Mouse (Mus musculus): ENCODE measurements at regions not wholly inside any gene's neighbourhood (a gene's known extent, or its start where the extent isn't known, plus 50 kb on each side); places are given as distances from the start of the nearest gene placed in this dataset.
"Not testable (repeated sequence)": the region's sequence is repeated elsewhere in the genome, so short reads cannot be mapped to it uniquely, and the experiment has no call there.

DNA sequence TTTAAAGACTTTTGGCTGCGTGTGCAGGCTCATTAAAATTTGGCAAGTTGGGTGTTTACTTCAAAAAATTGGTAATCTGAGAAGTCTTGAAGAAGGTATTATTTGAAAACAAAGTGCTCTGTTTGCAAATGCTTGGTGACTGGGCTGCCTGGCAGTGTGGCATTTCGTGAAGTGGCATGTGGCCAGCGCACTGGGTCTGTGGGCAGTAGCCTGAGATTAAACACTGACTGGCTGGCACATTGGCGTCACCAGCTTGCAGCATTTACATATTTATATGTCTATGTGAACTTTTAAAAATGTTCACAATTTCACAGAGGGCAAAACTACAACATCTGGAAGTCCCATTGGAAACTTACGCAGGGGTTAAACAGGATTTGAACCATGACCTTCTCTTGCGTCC, 261.3 kb downstream of the Trib2 start:
- no peak for DNase-seq

DNA sequence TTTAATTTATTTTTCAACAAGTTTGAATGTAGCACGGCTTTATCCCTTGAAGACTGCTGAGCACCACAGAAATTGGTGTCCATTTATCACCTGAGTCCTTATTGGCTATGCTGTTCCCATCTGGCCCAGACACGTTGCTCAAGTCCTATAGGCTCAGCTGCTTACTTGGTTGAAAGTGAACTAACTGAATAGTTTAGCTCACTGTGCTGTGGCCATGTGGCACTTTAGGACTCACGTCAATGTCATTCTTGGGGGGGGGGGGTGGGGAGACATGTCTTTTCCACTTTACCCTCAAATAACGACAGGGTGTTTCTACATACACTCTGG, 263.1 kb downstream of the Trib2 start:
- DNase-seq, result no peak

DNA sequence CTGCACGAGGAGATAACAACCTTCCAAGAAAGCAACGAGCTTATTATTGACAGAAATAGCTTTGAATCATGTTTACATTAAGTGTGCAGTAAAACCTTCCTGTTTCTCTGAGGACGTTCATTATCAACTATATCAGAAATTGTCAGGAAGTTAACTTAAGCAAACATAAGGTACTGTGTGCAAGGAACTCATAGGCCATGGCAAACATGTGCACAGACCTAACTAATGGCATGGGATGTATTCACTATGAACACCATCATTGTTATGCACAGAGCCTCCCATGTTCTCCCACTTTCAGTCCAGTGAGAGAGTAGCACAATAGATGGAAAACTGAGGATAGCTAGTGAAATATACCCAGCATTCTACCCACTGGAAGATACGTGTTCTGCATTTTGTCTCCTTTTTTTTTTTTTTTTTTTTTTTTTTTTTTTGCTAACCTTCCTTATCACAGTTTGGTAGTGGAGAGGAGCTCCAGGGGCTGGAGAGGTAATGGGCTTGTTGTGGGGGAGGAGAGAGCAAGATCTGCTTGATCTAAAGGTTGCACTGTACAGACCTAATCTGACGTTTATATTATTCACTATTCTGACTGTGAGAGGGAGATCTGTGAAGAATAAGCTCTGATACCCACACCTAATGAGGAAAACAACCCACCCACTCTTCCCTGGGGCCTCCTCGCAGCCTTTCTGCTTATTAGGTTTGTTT, 263.6 kb downstream of the Trib2 start:
- DNase-seq, result no peak

DNA sequence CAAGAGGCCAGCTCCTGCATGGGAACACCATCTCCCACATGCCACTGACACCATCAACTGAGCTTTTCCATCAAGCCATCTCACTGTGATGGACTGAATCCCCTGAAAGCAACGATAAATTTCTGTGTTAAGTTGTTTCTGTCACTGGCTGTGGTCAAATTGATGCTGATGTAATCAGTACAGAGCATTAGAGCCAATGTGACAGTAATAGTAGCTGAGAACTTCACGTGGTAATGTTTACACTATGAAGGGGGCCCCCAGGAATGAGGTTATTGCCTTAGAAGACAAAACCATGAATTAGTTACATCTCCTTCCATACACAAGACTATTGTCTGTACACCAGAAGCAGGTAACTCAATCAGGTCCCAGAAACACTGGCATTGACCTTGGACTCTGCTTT, 264.5 kb downstream of the Trib2 start:
- DNase-seq, result no peak

DNA sequence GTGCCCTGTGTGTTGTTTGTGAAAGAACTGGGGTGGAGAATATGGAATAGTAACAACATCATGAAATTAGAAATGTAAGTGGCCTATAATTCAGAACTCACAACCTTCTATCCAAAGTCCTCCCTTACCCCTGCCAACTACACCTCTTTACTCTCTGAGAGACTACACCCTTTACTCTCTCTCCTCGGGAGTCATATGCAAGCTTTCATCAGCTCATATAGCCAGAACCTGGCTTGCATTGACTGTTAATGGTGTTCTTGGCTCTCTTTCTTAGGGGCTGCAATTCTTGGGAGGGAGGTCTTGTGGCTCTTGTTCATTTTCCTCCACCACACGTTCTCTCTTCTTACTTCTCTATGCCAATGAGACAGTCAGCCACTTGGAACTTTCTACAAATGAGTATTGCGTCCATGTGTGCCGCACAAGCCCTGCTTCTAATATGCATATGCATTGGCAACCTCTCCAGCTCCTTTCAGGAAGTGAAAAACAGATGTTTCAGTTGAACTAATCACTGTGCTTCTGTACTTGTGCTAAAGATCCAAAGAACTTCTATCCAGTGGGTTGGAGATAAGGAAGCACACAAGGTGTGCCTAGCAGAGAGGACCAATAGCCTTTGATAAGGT, 265.3 kb downstream of the Trib2 start:
- DNase-seq, result no peak

DNA sequence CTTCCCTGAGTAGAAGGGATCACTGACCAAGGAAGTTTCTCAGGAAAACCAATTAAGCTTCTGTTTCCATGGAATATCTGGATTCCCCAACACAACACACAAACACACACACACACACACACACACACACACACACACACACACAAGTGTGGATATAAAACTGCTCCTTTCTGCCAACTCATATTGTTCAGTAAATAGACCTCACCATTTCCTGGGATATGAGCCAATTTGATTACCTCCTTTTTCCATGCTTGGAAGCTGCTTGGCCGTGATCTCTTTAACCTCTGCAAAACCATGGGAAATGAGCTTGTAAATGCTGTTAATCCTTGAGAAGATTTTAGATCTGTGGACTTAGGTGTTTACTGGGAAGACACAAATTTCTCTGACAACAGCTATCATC, 272.4 kb downstream of the Trib2 start:
- DNase-seq, result no peak

DNA sequence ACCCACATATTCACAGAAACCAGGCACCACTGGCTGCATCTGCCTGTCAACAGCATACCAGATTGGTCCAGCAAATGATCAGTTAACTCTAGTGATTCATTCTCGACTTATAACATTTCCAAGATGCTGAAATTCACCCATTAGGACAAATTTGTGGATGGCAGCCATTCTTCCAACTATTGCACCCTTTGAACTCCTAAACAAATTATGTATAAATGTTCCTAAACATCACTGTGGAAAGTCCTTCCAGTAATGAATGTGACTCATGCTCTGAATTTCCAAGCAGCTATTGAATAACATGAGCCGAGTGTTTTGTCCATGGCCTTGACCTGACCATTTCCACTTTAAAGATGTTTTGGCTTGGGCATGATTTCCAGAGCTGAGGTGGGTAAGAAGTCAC, 274.2 kb downstream of the Trib2 start:
- no peak for DNase-seq

DNA sequence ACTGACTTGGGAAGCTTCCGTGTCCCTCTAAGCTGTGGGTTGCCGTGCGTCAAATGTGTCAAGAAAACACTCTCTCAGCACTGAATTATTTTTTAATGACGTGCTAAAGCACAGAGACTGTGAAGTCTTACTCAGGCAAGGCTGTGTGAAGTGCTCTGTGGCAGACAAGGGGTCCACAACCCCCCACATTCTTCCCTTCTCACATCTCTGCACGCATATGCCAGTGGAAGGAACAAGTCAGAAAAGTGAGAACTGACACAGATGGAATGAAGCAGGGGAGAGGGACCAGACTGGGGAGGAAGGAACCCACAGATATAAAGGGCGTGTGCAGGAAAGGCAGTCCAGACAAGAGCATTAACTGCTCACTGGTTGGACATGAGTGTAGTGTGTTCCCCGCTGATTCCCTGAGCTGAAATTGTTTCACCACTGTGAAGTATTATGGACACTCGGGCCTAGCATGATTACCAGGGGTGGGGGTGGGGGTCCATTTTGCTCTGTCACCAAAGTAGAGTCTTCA, 279.8 kb downstream of the Trib2 start:
- DNase-seq, result no peak

DNA sequence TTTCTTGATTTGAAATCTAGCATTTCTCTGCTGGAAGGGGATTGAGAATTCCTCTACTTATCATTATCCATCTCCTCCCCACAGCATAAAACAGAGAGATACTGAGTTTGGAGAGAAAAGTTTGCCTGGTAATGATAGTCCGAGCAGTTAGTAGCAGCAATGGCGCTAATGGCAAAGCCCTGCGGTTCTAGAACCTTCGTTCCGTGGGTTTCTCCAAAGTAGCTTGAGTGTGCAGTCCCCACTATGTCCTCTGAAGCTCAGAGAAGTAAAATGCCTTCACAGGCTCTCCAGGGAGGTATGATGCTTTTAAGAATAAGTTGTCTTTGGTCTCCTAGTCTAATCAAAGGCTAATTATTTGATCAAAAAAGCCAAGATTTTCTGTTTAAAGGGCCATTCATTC, 280.5 kb downstream of the Trib2 start:
- DNase-seq, result no peak

DNA sequence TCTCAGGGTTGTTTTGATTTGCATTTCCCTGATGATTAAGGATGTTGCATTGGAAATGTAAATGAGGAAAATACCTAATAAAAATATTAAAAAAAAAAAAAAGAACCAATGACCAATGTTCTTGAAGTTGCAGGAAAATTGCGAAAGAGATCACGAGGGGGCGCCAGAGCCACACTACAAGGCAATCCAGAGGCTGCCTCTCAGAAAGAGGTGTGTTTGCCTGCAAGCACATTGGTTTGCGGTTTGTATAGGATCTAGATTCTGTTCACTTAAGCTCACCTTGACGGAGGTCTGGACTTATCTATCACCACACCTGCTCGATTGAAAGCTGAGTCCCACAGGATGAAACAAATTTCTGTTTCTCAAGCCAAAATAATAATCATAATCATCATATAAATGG, 280.9 kb downstream of the Trib2 start:
- DNase-seq, result peak; percentile 81

DNA sequence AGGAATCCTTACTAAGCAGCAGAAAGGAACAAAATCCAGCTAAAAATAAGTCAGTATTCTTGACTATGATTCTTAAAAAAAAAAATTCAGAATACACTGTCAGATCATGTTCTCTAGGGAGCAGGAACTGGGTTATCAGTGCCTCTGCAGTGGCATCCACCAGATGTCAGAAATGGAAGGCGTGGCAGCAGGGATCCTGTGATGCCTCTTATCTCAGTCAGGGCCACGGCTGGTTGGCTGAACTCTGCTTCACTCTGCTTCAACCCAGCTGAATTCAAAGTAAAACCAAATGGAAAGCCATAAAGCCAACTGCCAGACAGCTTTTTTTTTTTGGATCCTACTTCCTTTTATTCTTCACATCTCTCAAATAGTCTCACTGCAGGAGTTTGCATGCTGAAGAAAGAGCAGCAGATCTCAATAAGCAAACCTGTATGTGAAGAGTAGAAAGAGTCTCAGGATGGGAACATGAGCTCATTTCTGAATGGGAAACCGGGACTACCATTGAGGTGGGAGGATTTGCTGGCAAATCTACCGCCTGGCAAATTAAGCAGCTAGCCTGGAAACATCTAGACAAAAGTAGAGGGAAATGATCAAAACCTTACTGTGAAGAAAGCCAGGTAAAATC, 295.8 kb downstream of the Trib2 start:
- no peak for DNase-seq

DNA sequence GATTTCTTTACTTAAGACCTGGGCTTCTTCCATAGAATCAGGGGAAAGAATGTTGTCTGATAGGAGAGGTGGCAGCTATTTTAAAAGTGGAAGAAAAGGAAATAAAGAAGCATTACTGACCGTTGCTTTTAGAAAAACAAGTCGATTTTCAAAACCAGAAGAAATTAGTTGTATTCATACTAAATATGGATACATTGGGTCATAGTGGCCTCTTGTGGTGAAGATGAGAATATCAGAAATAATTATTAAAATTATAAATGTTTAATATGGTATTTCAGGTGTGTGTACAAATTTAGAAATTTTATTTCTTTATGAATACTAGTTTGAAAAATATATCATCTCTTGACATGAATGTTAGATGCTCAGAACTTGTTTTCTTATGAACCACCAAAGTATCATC, 304.7 kb downstream of the Trib2 start:
- no peak for DNase-seq

DNA sequence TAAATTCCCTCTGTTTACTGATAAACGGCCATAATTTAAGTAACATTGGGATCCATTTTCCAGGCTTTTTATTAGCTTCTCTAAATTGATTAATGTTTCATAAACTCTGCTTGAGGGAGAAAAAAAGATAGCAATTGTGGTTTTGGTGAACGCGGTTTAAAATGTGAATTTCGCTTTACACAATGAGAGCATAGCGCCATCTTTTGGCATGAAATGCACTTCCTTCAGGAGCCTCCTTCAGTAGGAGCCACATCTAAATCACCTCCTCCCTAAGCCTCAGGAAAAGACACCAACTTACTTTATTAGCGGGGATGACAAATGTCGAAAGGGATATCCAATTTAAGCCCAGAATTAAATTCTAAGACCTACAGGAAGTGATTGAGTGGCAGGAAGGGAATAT, 309.1 kb downstream of the Trib2 start:
- no peak for DNase-seq

DNA sequence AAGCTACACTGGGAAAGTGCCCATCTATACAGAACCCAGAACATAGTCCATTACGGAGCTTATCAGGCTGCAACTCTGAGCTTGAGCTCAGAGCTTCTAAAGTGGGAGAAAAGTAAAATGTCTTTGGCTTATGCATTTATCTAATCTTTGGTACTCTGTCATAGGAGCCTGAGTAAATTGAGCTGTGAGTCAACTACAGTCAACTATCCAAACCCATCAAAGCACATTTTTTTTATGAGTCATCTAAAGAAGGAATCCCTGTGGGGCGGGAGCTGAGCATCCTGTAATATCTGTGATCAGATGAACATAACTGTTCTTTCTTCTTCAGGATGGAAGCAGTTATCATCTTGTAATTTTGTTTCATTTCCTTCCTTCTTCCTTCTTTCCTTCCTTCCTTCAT, 323.1 kb downstream of the Trib2 start:
- no peak for DNase-seq

DNA sequence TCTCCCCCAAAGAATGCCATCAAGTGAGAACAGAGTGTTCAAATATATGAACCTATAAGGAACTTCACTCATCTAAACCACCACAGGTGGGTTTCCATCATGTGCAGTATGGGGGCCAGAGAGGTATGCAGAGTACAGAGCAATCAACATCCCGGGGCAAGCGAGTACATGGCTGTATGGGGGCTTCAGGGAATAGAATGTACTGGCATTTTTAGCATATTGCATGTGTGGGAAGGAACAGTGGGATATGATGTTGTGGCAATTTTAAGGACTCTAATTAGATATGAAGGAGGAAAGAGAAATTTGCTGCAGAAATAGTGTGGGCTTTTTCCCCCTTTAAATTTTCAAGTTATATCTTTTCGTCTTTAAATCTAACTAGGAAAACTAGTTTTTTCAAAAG, 344.0 kb downstream of the Trib2 start:
- DNase-seq, result no peak

DNA sequence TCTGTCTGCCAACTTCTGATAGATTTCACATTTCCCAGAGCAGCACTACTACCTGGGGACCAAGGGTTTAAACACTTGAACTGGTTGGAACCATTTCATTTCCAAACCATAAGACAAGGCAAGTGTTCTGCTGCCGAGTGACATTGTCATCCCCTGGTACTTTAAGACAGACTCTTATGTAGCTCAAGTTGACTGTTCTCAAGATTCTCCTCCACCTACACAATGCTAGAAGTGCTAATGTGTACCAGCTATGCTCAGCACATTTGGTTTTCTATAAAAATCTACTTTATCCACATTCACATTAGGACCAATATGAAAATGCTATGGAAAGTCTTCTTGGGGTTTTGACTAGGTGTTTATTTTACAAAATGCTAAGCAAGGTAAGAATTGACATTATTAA, 357.3 kb downstream of the Trib2 start:
- DNase-seq, result no peak

DNA sequence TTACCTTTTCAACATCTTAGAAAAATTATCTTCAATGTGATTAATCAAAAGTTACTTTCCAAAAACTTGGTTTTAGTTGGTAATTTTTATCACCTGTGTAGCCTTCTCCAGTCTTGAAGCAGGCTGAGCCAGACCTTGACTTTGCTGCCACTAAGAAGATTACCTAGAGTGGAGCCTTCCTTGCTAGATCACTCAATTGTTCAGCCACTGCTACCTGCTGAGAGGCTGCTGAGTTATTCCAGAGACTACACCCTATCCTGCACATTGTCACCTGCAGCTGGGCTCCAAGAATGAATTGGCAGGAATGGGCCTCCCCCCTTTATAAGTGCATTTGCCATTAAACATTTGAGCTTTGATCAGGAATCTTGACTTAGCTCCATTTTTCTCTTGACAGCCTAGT, 360.4 kb downstream of the Trib2 start:
- DNase-seq, result not testable (repeated sequence)

DNA sequence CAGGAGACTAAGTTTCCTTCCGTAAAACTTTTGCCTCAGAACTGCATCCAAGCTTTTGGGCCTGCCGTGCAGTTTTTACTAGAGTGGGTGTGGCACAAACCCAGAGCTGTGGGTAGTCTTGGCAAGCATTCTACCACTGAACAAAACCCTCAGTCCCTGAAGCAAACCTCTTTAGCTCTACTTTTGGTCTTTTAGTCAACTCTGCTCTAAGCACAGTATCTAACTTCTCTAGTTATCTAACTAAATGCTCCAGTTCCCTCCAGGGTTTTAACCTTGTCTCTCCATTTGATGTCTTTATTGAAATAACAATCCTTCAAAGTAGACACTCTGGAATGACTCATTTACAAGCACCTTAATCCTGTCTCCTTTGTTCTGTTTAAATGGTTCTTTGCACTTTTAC, 361.0 kb downstream of the Trib2 start:
- DNase-seq, result no peak

DNA sequence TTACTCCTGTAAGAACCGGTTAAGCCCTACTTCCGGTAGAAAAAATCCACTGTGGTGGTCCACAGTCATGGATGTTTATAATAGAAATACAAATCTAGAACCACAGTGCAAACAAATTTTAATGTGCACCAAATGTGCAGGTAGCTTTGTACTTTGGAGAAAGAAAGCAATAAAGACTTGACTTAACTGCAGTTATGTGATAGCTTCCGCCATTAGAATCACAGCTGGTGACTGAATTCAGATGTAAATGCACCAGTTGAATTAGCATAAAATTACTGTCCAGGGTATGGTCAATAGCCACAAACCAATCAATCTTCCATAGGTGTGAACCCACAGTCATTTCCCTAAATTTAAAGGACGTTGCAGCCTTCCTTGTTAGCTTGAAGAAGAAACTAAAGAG, 367.2 kb downstream of the Trib2 start:
- no peak for DNase-seq

DNA sequence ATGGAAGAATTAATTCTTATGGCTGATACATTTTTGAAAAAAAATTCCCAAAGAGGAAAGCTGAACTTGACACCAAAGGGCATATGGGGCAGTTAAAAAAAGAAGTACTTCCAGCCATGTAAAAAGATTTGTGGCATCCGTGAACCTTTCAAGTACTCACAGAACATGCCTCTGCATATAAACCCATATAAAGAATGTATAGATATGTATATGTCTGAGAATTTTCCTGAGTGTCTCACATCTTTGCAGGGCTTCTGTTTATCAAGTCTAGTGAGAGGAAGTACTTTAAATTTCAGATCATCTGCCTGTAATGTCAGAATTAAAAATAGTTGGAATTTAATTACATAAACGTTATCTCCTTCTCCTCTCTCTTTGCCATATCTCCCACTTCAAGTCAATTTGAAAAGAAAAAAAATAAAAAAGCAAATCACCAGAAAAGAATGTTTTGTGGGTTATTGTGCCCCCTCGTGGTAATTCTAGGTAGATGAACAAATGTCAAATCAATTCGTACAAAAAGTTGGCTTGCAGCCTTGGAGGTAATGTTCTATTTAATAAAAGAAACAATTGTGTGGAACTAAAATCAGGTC, 400.4 kb downstream of the Trib2 start:
- no peak for DNase-seq

DNA sequence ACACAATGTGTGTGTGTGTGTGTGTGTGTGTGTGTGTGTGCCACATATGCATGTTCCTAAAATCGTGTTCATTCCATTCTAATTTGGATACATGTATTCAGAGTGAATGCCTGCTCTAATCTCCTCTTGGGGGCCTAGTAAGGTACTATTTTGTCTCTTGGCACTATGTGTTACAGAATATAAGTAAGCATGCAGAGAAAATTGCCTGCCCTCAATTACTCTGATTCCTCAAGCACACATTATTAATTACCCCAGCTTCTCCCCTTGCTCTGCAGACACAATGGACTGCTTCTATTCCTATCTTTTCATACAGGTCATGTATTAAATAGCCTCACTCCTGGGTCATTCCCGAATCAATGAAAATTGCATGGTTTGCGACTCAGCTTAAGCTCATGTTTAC, 406.3 kb downstream of the Trib2 start:
- no peak for DNase-seq

DNA sequence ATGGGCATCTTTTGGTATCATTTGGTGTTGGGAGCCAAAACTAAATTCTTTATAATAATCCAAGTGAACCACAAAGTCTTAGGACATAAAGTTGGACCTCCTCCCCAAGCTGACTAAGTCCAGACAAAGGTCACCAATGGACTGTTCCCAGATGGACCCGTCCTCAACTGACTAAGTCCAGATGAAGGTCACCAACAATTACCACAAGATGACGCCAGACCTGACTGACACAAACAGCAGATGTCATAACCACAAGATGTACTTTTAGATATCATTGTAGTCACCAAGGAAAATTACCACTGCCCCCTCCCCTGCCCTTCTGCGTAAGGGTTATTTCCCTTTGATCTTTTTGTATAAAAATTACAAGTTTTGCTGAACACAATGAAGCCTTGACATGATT, 409.1 kb downstream of the Trib2 start:
- DNase-seq, result not testable (repeated sequence)

DNA sequence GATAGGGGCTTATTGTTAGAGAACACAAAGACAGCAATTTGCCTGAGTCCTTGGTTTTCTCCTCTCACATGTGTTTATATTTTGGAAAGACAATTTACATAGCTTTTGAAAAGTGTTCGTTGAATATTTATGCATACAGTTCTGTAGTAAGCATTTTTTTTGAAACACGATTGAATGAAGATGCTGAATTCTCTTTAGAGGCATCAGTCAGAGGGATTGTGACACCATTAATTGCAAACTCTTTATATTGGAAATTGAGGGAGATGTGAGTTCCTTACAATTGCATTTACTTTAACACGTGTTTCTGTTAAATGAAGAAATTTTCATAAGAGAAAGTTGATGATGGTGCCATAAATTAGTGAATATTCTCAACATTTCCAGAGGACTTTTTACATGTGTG, 424.1 kb downstream of the Trib2 start:
- no peak for DNase-seq

DNA sequence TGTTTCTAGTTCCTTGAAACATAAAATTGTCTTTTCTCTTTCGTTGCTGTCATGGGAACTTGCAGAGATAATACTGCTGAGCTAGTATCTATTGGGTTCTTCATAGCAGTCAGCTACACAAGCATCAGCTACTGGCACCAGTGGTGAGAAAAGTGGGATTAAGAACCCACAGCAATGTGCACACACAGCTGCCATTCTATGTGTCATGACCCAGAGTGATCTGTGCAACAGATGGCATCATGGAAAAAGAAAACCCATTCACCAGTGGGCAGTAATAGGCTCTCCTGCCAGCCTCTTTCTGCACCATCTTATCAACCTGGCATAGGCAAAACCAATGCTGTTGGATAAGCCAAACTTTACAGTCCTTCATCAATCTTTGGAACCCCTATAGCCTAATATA, 428.1 kb downstream of the Trib2 start:
- no peak for DNase-seq
